Mouse (Mus musculus) CH12.LX (cell line): Measurements from ENCODE around the gene Gm12184. TPM values are rescaled to one million over a fixed set of nuclear protein-coding genes. Genes with fewer than 3 reads are reported as not detected.

ENCODE experiments used
- DNase-seq: peaks from one replicate; pipeline ENCODE4 v3.0.0-alpha.2; 2013; ENCODE audit errors: extremely low read depth
- H3K27ac ChIP-seq: 2 replicates; pipeline ENCODE4 v1.5.1; 2012; ENCODE audit warnings: low read depth, mild to moderate bottlenecking, control low read depth, moderate library complexity; ENCODE audit not compliant: insufficient read depth
- H3K27me3 ChIP-seq: replicated peaks from 2 replicates; pipeline ENCODE3; 2012; ENCODE audit warnings: inconsistent platforms
- H3K36me3 ChIP-seq, 2 experiments: replicated peaks in 1 of 2; 2 replicates each; pipeline versions ENCODE3 to v1.6.1; 2012; ENCODE audit warnings: inconsistent platforms in 1 of 2, low read length in 1 of 2, mild to moderate bottlenecking in 1 of 2, mixed read lengths in 1 of 2, moderate library complexity in 1 of 2; ENCODE audit not compliant: control insufficient read depth in 1 of 2, insufficient read depth in 1 of 2
- H3K4me1 ChIP-seq, 2 experiments: 2 replicates each; pipeline ENCODE4 v1.6.1; 2012; ENCODE audit warnings: inconsistent platforms in 1 of 2, moderate library complexity in 1 of 2; ENCODE audit not compliant: insufficient read depth in 2 of 2, control insufficient read depth in 1 of 2
- H3K4me2 ChIP-seq: 2 replicates; pipeline ENCODE4 v1.6.1; 2012; ENCODE audit warnings: low read depth, mild to moderate bottlenecking, control low read depth; ENCODE audit not compliant: poor library complexity, insufficient read depth, severe bottlenecking
- H3K4me3 ChIP-seq, 3 experiments: fragments of 150-350 bp in 1 of 3; sonication (generic) in 1 of 3; replicated peaks in 1 of 3; 2 replicates each; pipeline versions ENCODE3 to v1.5.1; 2011 to 2012; ENCODE audit warnings: low read depth in 2 of 3, low read length in 2 of 3, mild to moderate bottlenecking in 2 of 3, moderate library complexity in 2 of 3, control low read depth in 1 of 3, improper control_type of control experiment in 1 of 3, inconsistent platforms in 1 of 3, mixed read lengths in 1 of 3; ENCODE audit not compliant: poor library complexity in 1 of 3
- H3K79me2 ChIP-seq: replicated peaks from 2 replicates; pipeline ENCODE4 v1.6.1; 2012; ENCODE audit warnings: mild to moderate bottlenecking, moderate library complexity; ENCODE audit not compliant: control insufficient read depth, poor library complexity, insufficient read depth, severe bottlenecking; ENCODE audit errors: extremely low read depth
- H3K9ac ChIP-seq: 2 replicates; pipeline ENCODE4 v1.6.1; 2012; ENCODE audit warnings: low read depth, mild to moderate bottlenecking, control low read depth, moderate library complexity; ENCODE audit not compliant: insufficient read depth
- H3K9me3 ChIP-seq: replicated peaks from 2 replicates; pipeline ENCODE3; 2012; ENCODE audit warnings: low read length, inconsistent platforms, mixed read lengths
- CHD2 ChIP-seq: IDR thresholded peaks from 2 replicates; pipeline ENCODE4 v1.6.1; 2011; ENCODE audit warnings: low read length, improper control_type of control experiment
- CTCF ChIP-seq, 2 experiments: IDR thresholded peaks in 1 of 2; conservative IDR thresholded peaks in 1 of 2; 2 replicates each; pipeline ENCODE4 v1.5.1; 2011 to 2012; ENCODE audit warnings: low read depth in 2 of 2, low read length in 2 of 2, improper control_type of control experiment in 1 of 2, inconsistent platforms in 1 of 2, mild to moderate bottlenecking in 1 of 2, moderate library complexity in 1 of 2
- E2F4 ChIP-seq: IDR thresholded peaks from 2 replicates; pipeline ENCODE4 v1.6.1; 2011; ENCODE audit warnings: low read depth, low read length, improper control_type of control experiment; ENCODE audit not compliant: insufficient replicate concordance
- EP300 ChIP-seq: IDR thresholded peaks from 2 replicates; pipeline ENCODE4 v1.6.1; 2011; ENCODE audit warnings: low read length, improper control_type of control experiment
- GABPA ChIP-seq: IDR thresholded peaks from 2 replicates; pipeline ENCODE4 v1.6.1; 2012; ENCODE audit warnings: low read depth, low read length, improper control_type of control experiment, inconsistent platforms; ENCODE audit not compliant: insufficient replicate concordance
- HCFC1 ChIP-seq: IDR thresholded peaks from 2 replicates; pipeline ENCODE4 v1.6.1; 2012; ENCODE audit warnings: low read depth, mild to moderate bottlenecking, inconsistent platforms, low read length, improper control_type of control experiment
- IRF4 ChIP-seq: IDR thresholded peaks from 2 replicates; pipeline ENCODE4 v1.6.1; 2014; ENCODE audit warnings: low read depth, mild to moderate bottlenecking, inconsistent platforms, low read length, improper control_type of control experiment
- JUN ChIP-seq: IDR thresholded peaks from 2 replicates; pipeline ENCODE4 v1.6.1; 2011; ENCODE audit warnings: low read depth, mild to moderate bottlenecking, low read length, improper control_type of control experiment, moderate library complexity; ENCODE audit not compliant: insufficient read depth
- MAFK ChIP-seq: IDR thresholded peaks from 2 replicates; pipeline ENCODE4 v1.6.1; 2011; ENCODE audit warnings: low read length, improper control_type of control experiment; ENCODE audit not compliant: insufficient replicate concordance
- MAZ ChIP-seq: IDR thresholded peaks from 2 replicates; pipeline ENCODE4 v1.6.1; 2012; ENCODE audit warnings: low read depth, mild to moderate bottlenecking, inconsistent platforms, low read length, improper control_type of control experiment, moderate library complexity
- MEF2A ChIP-seq: IDR thresholded peaks from 2 replicates; pipeline ENCODE4 v1.6.1; 2014; ENCODE audit warnings: low read depth, mild to moderate bottlenecking, inconsistent platforms, low read length, improper control_type of control experiment, borderline replicate concordance
- MXI1 ChIP-seq: IDR thresholded peaks from 2 replicates; pipeline ENCODE4 v1.6.1; 2011; ENCODE audit warnings: mild to moderate bottlenecking, low read depth, low read length, improper control_type of control experiment
- MYC ChIP-seq: IDR thresholded peaks from 2 replicates; pipeline ENCODE4 v1.6.1; 2011; ENCODE audit warnings: low read depth, mild to moderate bottlenecking, improper control_type of control experiment, low read length
- NELFE ChIP-seq: IDR thresholded peaks from 2 replicates; pipeline ENCODE4 v1.6.1; 2011; ENCODE audit warnings: low read depth, low read length, improper control_type of control experiment
- POLR2A ChIP-seq: IDR thresholded peaks from 2 replicates; pipeline ENCODE4 v1.6.1; 2011; ENCODE audit warnings: low read depth, mild to moderate bottlenecking, improper control_type of control experiment, low read length
- POLR2AphosphoS2 ChIP-seq: IDR thresholded peaks from 2 replicates; pipeline ENCODE4 v1.6.1; 2011; ENCODE audit warnings: low read depth, low read length, improper control_type of control experiment
- RAD21 ChIP-seq: IDR thresholded peaks from 2 replicates; pipeline ENCODE4 v1.6.1; 2011; ENCODE audit warnings: low read depth, mild to moderate bottlenecking, low read length, improper control_type of control experiment, moderate library complexity
- RCOR1 ChIP-seq: conservative IDR thresholded peaks from 2 replicates; pipeline ENCODE4 v1.6.1; 2012; ENCODE audit warnings: low read depth, mild to moderate bottlenecking, inconsistent platforms, low read length, improper control_type of control experiment
- SMC3 ChIP-seq: IDR thresholded peaks from 2 replicates; pipeline ENCODE4 v1.6.1; 2011; ENCODE audit warnings: low read depth, low read length, improper control_type of control experiment
- TBP ChIP-seq: conservative IDR thresholded peaks from 2 replicates; pipeline ENCODE4 v1.6.1; 2011; ENCODE audit warnings: low read depth, low read length, improper control_type of control experiment
- UBTF ChIP-seq: IDR thresholded peaks from 2 replicates; pipeline ENCODE4 v1.6.1; 2012; ENCODE audit warnings: low read depth, mild to moderate bottlenecking, inconsistent platforms, low read length, improper control_type of control experiment, moderate library complexity
- USF1 ChIP-seq: IDR thresholded peaks from 2 replicates; pipeline ENCODE4 v1.6.1; 2014; ENCODE audit warnings: low read depth, mild to moderate bottlenecking, inconsistent platforms, low read length, improper control_type of control experiment
- USF2 ChIP-seq: conservative IDR thresholded peaks from 2 replicates; pipeline ENCODE4 v1.6.1; 2011; ENCODE audit warnings: low read depth, low read length, improper control_type of control experiment
- ZC3H11A ChIP-seq: IDR thresholded peaks from 2 replicates; pipeline ENCODE4 v1.6.1; 2012; ENCODE audit warnings: low read depth, mild to moderate bottlenecking, inconsistent platforms, low read length, improper control_type of control experiment
- ZKSCAN1 ChIP-seq: IDR thresholded peaks from 2 replicates; pipeline ENCODE4 v1.6.1; 2012; ENCODE audit warnings: low read depth, inconsistent platforms, low read length, improper control_type of control experiment, borderline replicate concordance
- ZNF384 ChIP-seq: IDR thresholded peaks from 2 replicates; pipeline ENCODE4 v1.6.1; 2012; ENCODE audit warnings: low read depth, low read length, improper control_type of control experiment, inconsistent platforms
- dilution Hi-C: fragments of 300-500 bp; cut with MboI; formaldehyde crosslinking; loops from 2 replicates; pipeline ENCODE4 v1.14.3; 2020; ENCODE audit warnings: low sequenced_read_pairs; ENCODE audit not compliant: extremely low pct_unique_long_range_greater_than_20kb, extremely low pct_ligation_motif_present
- in situ Hi-C: fragments of 300-500 bp; cut with MboI; formaldehyde crosslinking; loops from 3 replicates; pipeline ENCODE4 v1.14.3; 2019; ENCODE audit warnings: low sequenced_read_pairs, low pct_ligation_motif_present, low pct_unique_long_range_greater_than_20kb, mixed read lengths
- polyA plus RNA-seq: library from polyadenylated mRNA; unstranded; fragments of >175 nt; gene quantifications from 2 replicates; pipeline ENCODE4 v1.2.1, GENCODE M21; 2012; ENCODE audit warnings: low read depth; ENCODE audit not compliant: insufficient read length
- total RNA-seq, 2 experiments: library from RNA; depleted of rRNA; stranded (reverse); fragments of 300-350 nt in 1 of 2; fragments of >200 nt in 1 of 2; gene quantifications; 2 replicates each; pipeline ENCODE4 v1.2.3; 2012 to 2014

Gm12184 gene
- total and polyA plus RNA-seq, 3 experiments, result 5.6 to 51.6 (median 7.1) TPM

DNA sequence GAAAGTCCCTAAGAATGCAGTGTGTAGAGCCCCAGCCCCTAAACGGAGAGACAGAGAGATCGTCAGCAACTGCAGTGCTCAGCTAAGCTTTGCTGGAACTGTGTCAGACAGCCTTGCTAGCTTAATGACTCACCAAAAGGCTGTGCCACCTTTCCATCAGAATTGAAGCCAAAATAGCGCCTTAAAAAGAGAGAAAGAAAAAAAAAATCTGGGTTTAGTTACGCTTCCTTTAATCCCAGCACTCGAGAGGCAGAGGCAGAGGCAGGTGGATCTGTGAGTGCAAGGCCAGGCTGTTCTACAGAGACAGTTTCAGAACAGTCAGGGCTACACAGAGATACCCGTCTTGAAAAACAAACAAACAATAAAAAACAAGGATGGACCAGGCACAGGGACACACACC, 17.9 kb upstream of the Gm12184 start:
- Histone ChIP-seq H3K9ac (no peak overlapping the region), H3K27ac (no peak overlapping the region), H3K79me2 (no peaks in the 10 kb centered on the region), H3K9me3 (no peaks in the 10 kb centered on the region), H3K36me3 (peaks cover 20 to 29% of the 10 kb centered on the region in 2 experiments), H3K4me3 (no peak overlapping the region), H3K4me2 (no peak overlapping the region), H3K4me1 (peaks cover 27 to 77% of the 10 kb centered on the region in 2 experiments), H3K27me3 (no peaks in the 10 kb centered on the region)
- in situ Hi-C loops, result no loop called here
- dilution Hi-C loops, result no loop called here
- TF ChIP-seq ZKSCAN1 (no peak), MAZ (no peak), MXI1 (no peak), CTCF (conservative IDR thresholded peaks at IDR 0.05 in 1 of 2, IDR thresholded peaks at IDR 0.05 in 1 of 2; ENCODE audit: low read depth in 2 of 2, low read length in 2 of 2) (no peak), MYC (no peak), POLR2A (no peak), JUN (no peak), CHD2 (no peak), E2F4 (no peak), SMC3 (no peak)
- no peak for DNase-seq

DNA sequence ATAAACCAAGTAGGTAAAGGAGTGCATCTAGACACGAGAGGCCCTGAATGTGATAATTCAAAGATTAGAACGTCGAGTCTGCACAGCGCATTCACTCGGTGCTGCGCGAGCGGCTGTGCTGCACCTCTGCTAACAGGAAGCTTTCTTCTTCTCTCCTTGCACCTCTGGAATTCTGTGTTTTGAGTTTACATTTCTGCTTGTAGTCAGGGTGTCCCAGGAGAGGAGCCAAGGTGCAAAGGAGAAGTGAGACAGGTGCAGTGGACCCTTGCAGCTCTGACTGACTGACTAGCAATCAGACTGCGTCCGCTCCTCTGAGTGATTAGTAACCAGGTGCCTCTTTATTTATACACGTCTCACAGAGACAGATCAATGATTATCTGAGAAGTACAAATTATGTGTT, 16.7 kb upstream of the Gm12184 start:
- Histone ChIP-seq H3K4me3 (no peak overlapping the region), H3K36me3 (peaks cover 13 to 21% of the 10 kb centered on the region in 2 experiments), H3K4me1 (peaks cover 28 to 86% of the 10 kb centered on the region in 2 experiments), H3K79me2 (no peaks in the 10 kb centered on the region), H3K4me2 (no peak overlapping the region), H3K9ac (no peak overlapping the region), H3K9me3 (no peaks in the 10 kb centered on the region), H3K27ac (no peak overlapping the region), H3K27me3 (no peaks in the 10 kb centered on the region)
- no peak for TF ChIP-seq RCOR1
- TF ChIP-seq EP300, result peak; percentile 47; the same call in 1 of the 2 replicates
- TF ChIP-seq IRF4, result peak; percentile 53; the same call in 1 of the 2 replicates
- dilution Hi-C loops, result no loop called here
- peak; percentile 47 for DNase-seq
- in situ Hi-C loops, result no loop called here

DNA sequence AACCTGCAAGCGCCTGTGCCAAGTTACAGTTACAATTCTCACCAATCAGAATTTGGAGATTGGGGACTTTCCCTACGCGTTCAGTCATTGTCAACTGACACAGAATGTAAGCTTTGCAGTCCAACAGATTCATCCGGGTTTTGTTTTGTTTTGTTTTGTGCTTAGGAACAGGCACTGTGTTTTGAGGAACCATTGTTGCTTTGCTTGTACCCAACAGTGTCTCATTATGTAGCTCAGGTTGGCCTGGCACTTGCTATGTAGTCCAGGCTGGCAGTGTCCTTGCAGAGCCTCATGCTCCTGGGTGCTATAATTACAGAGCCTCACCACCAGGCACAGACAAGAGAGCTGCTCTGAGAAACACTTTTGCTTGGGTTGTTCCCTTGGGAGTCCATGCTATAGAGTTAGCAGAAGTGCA, 15.9 kb upstream of the Gm12184 start:
- in situ Hi-C loops, result no loop called here
- Histone ChIP-seq H3K27me3 (no peaks in the 10 kb centered on the region), H3K36me3 (peaks cover 6 to 18% of the 10 kb centered on the region in 2 experiments), H3K27ac (peak overlapping the region; percentile 79), H3K79me2 (no peaks in the 10 kb centered on the region), H3K9ac (peak overlapping the region; percentile 34; the same call in 1 of the 2 replicates), H3K4me2 (peak overlapping the region; percentile 62), H3K4me3 (peak overlapping the region in 2 of 3 experiments; percentile 8 to 13), H3K4me1 (peaks cover 28 to 87% of the 10 kb centered on the region in 2 experiments), H3K9me3 (no peaks in the 10 kb centered on the region)
- DNase-seq, result peak; percentile 75
- dilution Hi-C loops, result no loop called here
- TF ChIP-seq GABPA, result no peak
- TF ChIP-seq RCOR1, result no peak
- no peak for TF ChIP-seq ZNF384
- no peak for TF ChIP-seq USF2
- no peak for TF ChIP-seq MAFK
- TF ChIP-seq TBP, result 0 out of 2 replicates have a peak, but pooled peaks have one; percentile 36
- no peak for TF ChIP-seq CHD2
- TF ChIP-seq E2F4, result no peak
- TF ChIP-seq USF1, result no peak
- 0 out of 2 replicates have a peak, but pooled peaks have one; percentile 17 for TF ChIP-seq UBTF
- TF ChIP-seq MEF2A, result 0 out of 2 replicates have a peak, but pooled peaks have one; percentile 6
- no peak for TF ChIP-seq POLR2AphosphoS2
- no peak for TF ChIP-seq HCFC1
- no peak for TF ChIP-seq ZC3H11A
- TF ChIP-seq RAD21, result no peak
- TF ChIP-seq NELFE, result 0 out of 2 replicates have a peak, but pooled peaks have one; percentile 10
- no peak for TF ChIP-seq JUN
- TF ChIP-seq IRF4, result 0 out of 2 replicates have a peak, but pooled peaks have one; percentile 29
- no peak for TF ChIP-seq MAZ
